Mouse (Mus musculus) cortical plate, adult 2 months (tissue): Measurements from ENCODE around the gene Cenpq. TPM values are rescaled to one million over a fixed set of nuclear protein-coding genes. Genes with fewer than 3 reads are reported as not detected.
A peak's percentile ranks its signal among the peaks of the same experiment; 100 is the strongest.

Experiments
- H3K27ac ChIP-seq: fragments of 200-500 bp; 2 replicates; pipeline ENCODE4 v1.5.1; 2012; ENCODE audit warnings: low read length, control low read depth, inconsistent platforms; ENCODE audit not compliant: insufficient read depth
- H3K4me1 ChIP-seq: fragments of 200-500 bp; 2 replicates; pipeline ENCODE4 v1.6.1; 2011; ENCODE audit warnings: low read length; ENCODE audit not compliant: control insufficient read depth, insufficient read depth
- H3K4me3 ChIP-seq: fragments of 200-500 bp; 2 replicates; pipeline ENCODE4 v1.5.1; 2011; ENCODE audit warnings: mild to moderate bottlenecking, low read length, control low read depth; ENCODE audit not compliant: insufficient read depth
- CTCF ChIP-seq: fragments of 200-500 bp; IDR thresholded peaks from 2 replicates; pipeline ENCODE4 v1.5.1; 2011; ENCODE audit warnings: mild to moderate bottlenecking, control low read depth, low read length; ENCODE audit not compliant: insufficient read depth; ENCODE audit errors: extremely low read depth
- POLR2A ChIP-seq: fragments of 200-500 bp; IDR thresholded peaks from 2 replicates; pipeline ENCODE4 v1.6.1; 2011; ENCODE audit warnings: mild to moderate bottlenecking, low read length, control low read depth; ENCODE audit not compliant: insufficient read depth; ENCODE audit errors: extremely low read depth
- polyA plus RNA-seq: library from polyadenylated mRNA; depleted of rRNA; stranded (reverse); fragments of >200 nt; gene quantifications from 2 replicates; pipeline ENCODE4 v1.2.3, GENCODE M21; 2012; rRNA removed

Gene Cenpq
- 4.3 and 4.6 TPM in 2 replicates for polyA plus RNA-seq

- Histone ChIP-seq H3K4me1 (no peaks in the 10 kb centered on the region), H3K27ac (peak within 1 kb of the TSS; percentile 98), H3K4me3 (peak within 1 kb of the TSS; percentile 98)
- TF ChIP-seq CTCF (no peak), POLR2A (peak; percentile 68)
These were observed at the start of gene Cenpq, which contains the start of gene Mut for GRCm38 (mm10) chr17:40934420-40935231. Gene Cenpq, minus strand, starts transcription at chr17:40935047. Gene Mut, plus strand, starts transcription at chr17:40934685.

- TF ChIP-seq POLR2A: no peak
- TF ChIP-seq CTCF: no peak
- Histone ChIP-seq H3K4me1 (no peaks in the 10 kb centered on the region), H3K4me3 (no peak overlapping the region), H3K27ac (no peak overlapping the region)
These were observed 43.1 kb upstream of the Cenpq start for GRCm38 (mm10) chr17:40977914-40978313.

- no peaks in the 10 kb centered on the region for H3K4me1 ChIP-seq
- H3K27ac ChIP-seq: no peak overlapping the region
- TF ChIP-seq CTCF: no peak
- TF ChIP-seq POLR2A: no peak
- no peak overlapping the region for H3K4me3 ChIP-seq
These were observed 13.7 kb upstream of the Cenpq start for GRCm38 (mm10) chr17:40948518-40948917.

GRCm38 (mm10) chr17:40933985-40934384, 862 bp downstream of the Cenpq start:
- no peak overlapping the region for H3K27ac ChIP-seq
- TF ChIP-seq POLR2A: no peak
- no peak for TF ChIP-seq CTCF
- H3K4me3 ChIP-seq: peak overlapping the region; percentile 98
- no peaks in the 10 kb centered on the region for H3K4me1 ChIP-seq

- Histone ChIP-seq H3K4me1 (no peaks in the 10 kb centered on the region), H3K27ac (no peak overlapping the region), H3K4me3 (no peak overlapping the region)
- no peak for TF ChIP-seq CTCF
- TF ChIP-seq POLR2A: no peak
These were observed 19.3 kb downstream of the Cenpq start for GRCm38 (mm10) chr17:40915499-40915898.

GRCm38 (mm10) chr17:40914250-40914649, 20.6 kb downstream of the Cenpq start, which contains the start of gene Glyatl3:
Gene Glyatl3, minus strand, starts transcription at chr17:40914350.
- TF ChIP-seq POLR2A (no peak), CTCF (no peak)

GRCm38 (mm10) chr17:40904721-40905154, 30.1 kb downstream of the Cenpq start:
- Histone ChIP-seq H3K4me3 (no peak overlapping the region), H3K4me1 (no peaks in the 10 kb centered on the region), H3K27ac (no peak overlapping the region)
- TF ChIP-seq CTCF: no peak
- no peak for TF ChIP-seq POLR2A

More at GRCm38 (mm10) chr17:40914250-40914649, 20.6 kb downstream of the Cenpq start, which contains the start of gene Glyatl3:
- Histone ChIP-seq H3K4me3 (no peak within 1 kb of the TSS), H3K27ac (no peak within 1 kb of the TSS), H3K4me1 (no peaks in the 10 kb centered on the region)

GRCm38 (mm10) chr17:40904056-40904597, 30.7 kb downstream of the Cenpq start:
- no peak overlapping the region for H3K4me3 ChIP-seq
- H3K4me1 ChIP-seq: no peaks in the 10 kb centered on the region
- no peak overlapping the region for H3K27ac ChIP-seq
- no peak for TF ChIP-seq POLR2A
- TF ChIP-seq CTCF: no peak

GRCm38 (mm10) chr17:40903345-40903744, 31.5 kb downstream of the Cenpq start:
- no peaks in the 10 kb centered on the region for H3K4me1 ChIP-seq
- no peak overlapping the region for H3K4me3 ChIP-seq
- no peak overlapping the region for H3K27ac ChIP-seq
- TF ChIP-seq POLR2A (no peak), CTCF (no peak)

- Histone ChIP-seq H3K4me1 (no peaks in the 10 kb centered on the region), H3K27ac (no peak overlapping the region), H3K4me3 (no peak overlapping the region)
- TF ChIP-seq CTCF (no peak), POLR2A (no peak)
These were observed 35.0 kb downstream of the Cenpq start for GRCm38 (mm10) chr17:40899783-40900363.
